Mouse (Mus musculus): ENCODE results near the gene Fam89b.

DNA sequence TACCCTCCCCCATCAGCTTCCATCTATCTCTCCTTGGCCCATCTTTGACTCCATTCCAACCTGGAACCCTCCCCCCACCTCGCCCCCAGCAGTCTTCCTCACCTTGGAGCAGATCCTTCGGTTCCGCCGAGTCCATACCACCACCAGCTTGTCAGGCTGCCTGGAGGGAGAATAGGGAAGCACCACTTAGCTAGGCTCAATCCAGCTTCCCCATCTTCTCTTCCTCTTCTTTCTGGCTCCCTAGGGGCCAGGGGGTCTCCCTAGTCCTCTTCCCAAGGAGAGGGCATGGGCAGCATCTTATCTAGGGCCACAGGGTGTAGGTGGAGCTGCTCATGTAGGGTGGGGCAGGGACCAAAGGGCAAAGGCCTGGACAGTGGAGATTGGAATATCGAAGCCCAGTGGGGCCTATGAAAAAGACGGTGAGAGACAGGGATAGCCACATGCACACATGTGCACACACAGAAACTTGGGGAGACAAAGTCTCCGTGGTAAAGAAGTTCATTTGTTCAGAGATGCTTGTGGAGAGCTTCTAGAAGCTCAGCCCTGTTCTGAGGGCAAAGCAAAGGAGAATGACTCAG, 6.5 kb downstream of the Fam89b start:
- no peak for TF ChIP-seq POLR2A (IDR thresholded peaks at IDR 0.05; ENCODE audit: borderline replicate concordance, insufficient read depth, low read length)
- TF ChIP-seq CTCF (IDR thresholded peaks at IDR 0.05; ENCODE audit: borderline replicate concordance, insufficient read depth, low read depth, low read length) = no peak

Measured in cerebellum, adult 2 months (tissue).